Mouse (Mus musculus): ENCODE results near the gene Gipc1.

- no peak for TF ChIP-seq POLR2A (IDR thresholded peaks at IDR 0.05; ENCODE audit: insufficient read depth, low read length)
- no peak for TF ChIP-seq CTCF (IDR thresholded peaks at IDR 0.05; ENCODE audit: low read depth, low read length)
Observed at GRCm38 (mm10) chr8:83639649-83640048, 12.8 kb upstream of the Gipc1 start.

Measured in ES-Bruce4 (cell line).